Mouse (Mus musculus): ENCODE data around the gene Nos1ap.
A peak's percentile ranks its signal among the peaks of the same experiment; 100 is the strongest.

Nos1ap gene

GRCm38 (mm10) chr1:170455387-170455786 is 134.3 kb downstream of the Nos1ap start:
- no peak for DNase-seq

DNA sequence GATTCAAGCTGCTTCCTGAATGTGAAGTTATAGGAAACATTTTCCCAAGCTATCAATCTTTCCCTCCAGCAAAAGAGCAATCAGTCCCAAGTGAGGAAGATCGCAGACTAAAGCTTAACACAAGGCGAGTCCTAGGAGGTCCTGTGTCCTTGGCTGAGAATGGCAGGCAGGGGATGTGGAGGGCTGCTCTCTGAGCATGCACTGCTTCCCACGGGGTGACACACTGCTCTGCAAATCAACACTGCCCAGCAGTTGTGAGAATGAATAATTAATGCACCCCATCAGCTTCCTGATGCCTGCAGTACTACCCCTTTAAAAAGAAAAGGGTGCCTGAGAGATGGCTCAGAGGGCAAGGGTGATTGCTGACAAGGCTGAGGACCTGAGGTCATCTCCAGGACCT is 136.2 kb downstream of the Nos1ap start:
- no peak for DNase-seq

DNA sequence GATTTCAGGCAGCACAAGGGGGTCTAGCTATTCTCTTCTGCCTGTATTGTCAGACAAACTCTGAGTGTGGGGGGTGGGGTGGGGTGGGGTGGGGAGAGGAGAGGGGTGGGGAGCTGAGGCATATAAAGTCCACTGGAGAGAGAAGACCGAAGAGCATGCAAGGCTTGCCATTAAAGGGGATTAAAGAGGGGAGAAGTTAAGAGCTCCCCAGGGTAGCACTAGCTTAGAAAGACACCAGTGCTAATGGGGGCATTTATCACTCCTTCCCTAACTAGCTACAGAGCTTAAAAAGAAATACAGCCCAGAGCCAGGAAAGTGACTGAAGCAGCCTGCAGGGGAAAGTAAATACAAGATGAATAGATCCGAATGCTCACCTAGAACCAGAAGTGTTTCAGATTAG is 141.4 kb downstream of the Nos1ap start:
- no peak for DNase-seq

- DNase-seq = no peak
Observed at GRCm38 (mm10) chr1:170445458-170445857, 144.2 kb downstream of the Nos1ap start.

- DNase-seq = no peak
Observed at GRCm38 (mm10) chr1:170440367-170440766, 149.3 kb downstream of the Nos1ap start.

- no peak for DNase-seq
Observed at GRCm38 (mm10) chr1:170438471-170439151, 151.1 kb downstream of the Nos1ap start.

DNA sequence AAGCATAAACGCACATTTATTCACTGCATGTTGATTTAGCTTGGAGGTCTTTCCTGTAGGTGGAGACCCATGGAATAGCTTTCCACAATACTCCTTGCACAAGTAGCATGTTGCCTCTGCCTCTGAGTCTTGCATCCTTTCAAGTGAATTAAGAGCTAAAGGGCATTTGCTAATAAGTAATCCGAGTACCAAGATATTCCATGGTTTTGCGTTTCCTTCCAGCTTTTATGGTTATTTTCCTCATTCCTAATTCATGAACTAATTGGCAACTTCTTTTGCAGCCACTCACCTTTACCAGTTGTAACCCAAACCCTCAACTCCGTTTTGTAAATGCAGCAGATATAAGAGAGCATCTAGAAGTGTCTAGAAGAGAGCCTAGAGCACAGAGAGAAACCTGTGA is 155.5 kb downstream of the Nos1ap start:
- no peak for DNase-seq

DNA sequence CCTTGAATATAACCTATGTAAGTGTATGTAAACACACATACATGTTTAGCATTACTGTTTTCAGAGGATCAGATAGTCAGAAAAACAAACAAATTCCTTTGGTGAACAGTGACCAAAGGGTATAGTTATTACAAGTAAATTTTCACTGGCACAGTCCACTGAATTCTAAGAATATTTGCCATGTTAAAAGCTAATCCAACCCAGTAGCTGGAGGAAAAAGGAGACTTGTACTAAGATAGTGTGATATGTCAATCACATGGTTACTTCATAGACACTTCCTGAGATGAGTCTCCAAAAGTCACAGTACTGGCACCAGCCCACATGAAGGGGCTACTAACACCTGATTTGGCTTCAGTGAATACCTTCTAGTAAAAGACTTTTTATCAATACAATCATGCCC is 156.0 kb downstream of the Nos1ap start:
- no peak for DNase-seq

- no peak for DNase-seq
Observed at GRCm38 (mm10) chr1:170432288-170432687, 157.4 kb downstream of the Nos1ap start.

GRCm38 (mm10) chr1:170431312-170431711 is 158.3 kb downstream of the Nos1ap start:
- DNase-seq = no peak

DNA sequence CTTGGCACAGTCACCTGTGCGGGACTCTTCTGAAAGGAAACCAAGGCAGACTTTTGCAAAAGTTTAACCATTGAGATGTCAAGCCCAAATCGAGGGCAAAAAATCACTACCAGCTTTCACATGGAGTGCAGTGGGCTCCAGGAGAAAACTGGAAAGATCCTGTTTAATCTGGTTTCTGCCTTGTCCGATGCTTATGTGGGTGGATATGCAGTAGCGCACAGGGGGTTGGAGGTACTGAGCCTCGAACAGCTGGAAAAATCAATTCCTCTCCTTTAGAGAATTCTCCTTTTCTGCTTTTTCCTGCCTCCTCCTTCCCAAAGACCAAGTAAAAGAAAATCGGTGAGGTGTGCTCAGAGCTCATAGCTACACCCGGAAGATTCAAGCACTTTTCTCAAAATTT is 159.0 kb downstream of the Nos1ap start:
- DNase-seq = no peak

DNA sequence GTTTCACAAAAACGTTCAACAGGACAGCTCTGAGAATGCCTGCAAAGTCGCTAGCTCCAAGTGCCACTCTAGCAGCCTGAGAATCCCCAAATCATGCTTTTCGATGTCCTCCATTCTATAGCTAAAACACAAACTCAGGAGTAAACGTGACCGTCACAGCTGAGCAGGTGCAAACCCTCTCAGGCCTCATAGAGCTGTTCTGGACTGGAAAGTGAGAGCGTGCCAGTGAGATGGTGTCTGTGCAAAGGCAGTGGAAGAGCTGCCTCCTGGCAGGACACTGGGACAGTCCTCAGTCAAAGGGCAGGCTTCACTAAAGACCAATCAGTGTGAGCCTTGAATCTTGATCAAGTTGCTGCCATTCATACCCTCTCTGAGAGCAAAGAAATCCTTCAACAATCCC is 160.0 kb downstream of the Nos1ap start:
- no peak for DNase-seq

GRCm38 (mm10) chr1:170428141-170428540 is 161.5 kb downstream of the Nos1ap start:
- no peak for DNase-seq

GRCm38 (mm10) chr1:170424258-170424889 is 165.3 kb downstream of the Nos1ap start:
- peak; percentile 8 for DNase-seq

- DNase-seq = no peak
Observed at GRCm38 (mm10) chr1:170423048-170423447, 166.6 kb downstream of the Nos1ap start.

- DNase-seq = no peak
Observed at GRCm38 (mm10) chr1:170422188-170422587, 167.5 kb downstream of the Nos1ap start.

- DNase-seq = no peak
Observed at GRCm38 (mm10) chr1:170419961-170420360, 169.7 kb downstream of the Nos1ap start.

- DNase-seq = no peak
Observed at GRCm38 (mm10) chr1:170418131-170418530, 171.5 kb downstream of the Nos1ap start.

DNA sequence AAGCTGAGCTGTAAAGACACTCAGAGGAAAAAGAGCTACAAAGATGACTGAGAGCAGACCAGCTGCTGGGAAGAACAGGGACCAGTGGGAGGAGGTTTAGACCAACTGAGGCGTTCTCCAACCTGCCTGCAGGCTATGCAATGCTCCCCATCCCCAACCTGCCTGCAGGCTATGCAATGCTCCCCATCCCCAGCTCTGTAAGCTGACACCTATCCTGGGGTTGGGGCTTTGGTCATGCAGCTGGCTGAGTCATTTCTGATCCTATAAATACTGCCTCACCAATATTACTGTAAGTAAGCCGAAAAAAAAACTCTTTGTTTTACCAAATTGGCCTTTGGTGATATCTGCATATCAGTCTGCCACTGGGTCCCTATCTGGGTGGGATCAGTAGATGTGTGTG is 172.7 kb downstream of the Nos1ap start:
- DNase-seq = no peak

DNA sequence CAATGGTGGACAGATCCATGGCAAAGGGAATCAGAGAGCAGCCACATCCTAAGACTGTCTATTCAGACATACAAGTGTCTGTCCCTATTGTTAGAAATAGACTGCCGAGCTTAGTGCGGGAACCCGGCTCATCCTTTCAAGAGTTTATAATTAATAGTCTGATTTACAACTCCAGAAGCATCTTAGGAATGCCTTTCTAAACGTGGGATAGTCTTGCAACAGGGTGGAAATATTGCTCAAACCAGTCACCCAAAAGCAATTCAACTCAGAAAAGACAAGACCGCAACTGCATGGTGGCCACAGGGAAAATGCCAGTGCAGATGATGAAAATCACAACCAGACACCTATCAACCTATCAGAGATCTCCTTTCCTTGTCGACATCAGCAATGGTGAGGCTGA is 173.5 kb downstream of the Nos1ap start:
- no peak for DNase-seq

GRCm38 (mm10) chr1:170415395-170415794 is 174.3 kb downstream of the Nos1ap start:
- no peak for DNase-seq

DNA sequence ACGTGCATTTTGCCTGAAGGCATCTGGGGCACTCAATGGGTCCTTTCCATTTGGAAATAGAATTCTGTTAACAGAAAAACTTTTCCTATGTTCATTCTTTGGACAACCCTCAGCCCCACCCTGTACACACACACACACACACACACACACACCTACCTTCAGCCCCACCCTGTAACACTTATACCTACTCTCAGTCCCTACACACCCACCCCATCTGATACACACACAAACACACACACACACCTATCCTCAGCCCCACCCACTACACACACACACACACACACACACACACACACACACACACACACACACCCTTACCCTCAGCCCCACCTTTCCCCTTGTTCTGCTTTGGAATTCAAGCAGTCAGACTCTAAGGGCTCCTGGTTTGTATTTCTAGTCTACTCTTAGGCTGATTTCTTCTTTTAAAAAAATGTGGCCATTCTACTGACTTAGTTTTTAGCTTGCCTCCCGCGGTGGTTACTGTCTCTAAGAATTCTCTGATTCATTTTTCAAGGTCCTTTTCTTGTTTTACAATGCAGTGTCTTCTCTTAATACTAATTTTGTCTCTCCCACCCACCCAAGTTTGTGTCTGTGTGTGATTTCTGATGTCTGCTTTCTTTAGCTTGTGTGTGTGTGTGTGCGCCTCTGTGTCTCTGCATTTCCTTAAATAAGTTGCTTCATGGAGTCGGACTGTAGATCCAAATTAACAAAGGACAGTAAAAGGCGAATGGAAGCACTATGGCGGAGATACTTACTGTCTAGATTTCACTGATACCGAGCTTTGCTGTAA is 179.1 kb downstream of the Nos1ap start:
- no peak for DNase-seq

GRCm38 (mm10) chr1:170409091-170409490 is 180.6 kb downstream of the Nos1ap start:
- DNase-seq = no peak

- no peak for DNase-seq
Observed at GRCm38 (mm10) chr1:170406921-170407320, 182.7 kb downstream of the Nos1ap start.

All from cerebellum, adult 11 months (tissue).